Mouse (Mus musculus) lung, embryonic 15.5 days (tissue): ENCODE data around the gene Il21r. TPM values are rescaled to one million over a fixed set of nuclear protein-coding genes. Genes with fewer than 3 reads are reported as not detected.
A peak's percentile ranks its signal among the peaks of the same experiment; 100 is the strongest.

Experiments used
- ATAC-seq: fragments of 200-750 bp; cut with Nextera tagmentation; 2 replicates; pipeline ENCODE4 v1.8.0; 2017; ENCODE audit warnings: moderate number of reproducible peaks, borderline replicate concordance; ENCODE audit not compliant: low FRiP score, low TSS enrichment; ENCODE audit errors: extremely low read depth
- H3K27ac ChIP-seq: fragments of 300-500 bp; sonication (generic); 2 replicates; pipeline ENCODE4 v1.5.1; 2015; ENCODE audit warnings: moderate library complexity, mild to moderate bottlenecking, inconsistent platforms
- H3K27me3 ChIP-seq: fragments of 300-500 bp; sonication (generic); 2 replicates; pipeline ENCODE4 v1.6.1; 2015; ENCODE audit warnings: inconsistent platforms
- H3K36me3 ChIP-seq: fragments of 300-500 bp; sonication (generic); 2 replicates; pipeline ENCODE4 v1.6.1; 2015; ENCODE audit warnings: inconsistent platforms
- H3K4me1 ChIP-seq: fragments of 300-500 bp; sonication (generic); 2 replicates; pipeline ENCODE4 v1.6.1; 2015; ENCODE audit warnings: inconsistent platforms
- H3K4me2 ChIP-seq: fragments of 300-500 bp; sonication (generic); 2 replicates; pipeline ENCODE4 v1.6.1; 2015; ENCODE audit warnings: inconsistent platforms, mild to moderate bottlenecking, moderate library complexity
- H3K4me3 ChIP-seq: fragments of 300-500 bp; sonication (generic); 2 replicates; pipeline ENCODE4 v1.5.1; 2015; ENCODE audit warnings: mild to moderate bottlenecking, inconsistent platforms
- H3K9ac ChIP-seq: fragments of 300-500 bp; sonication (generic); 2 replicates; pipeline ENCODE4 v1.6.1; 2015; ENCODE audit warnings: inconsistent platforms
- H3K9me3 ChIP-seq: fragments of 300-500 bp; sonication (generic); 2 replicates; pipeline ENCODE4 v1.6.1; 2016; ENCODE audit warnings: inconsistent platforms
- WGBS: fragments of 180-500 bp; shearing (Covaris S2); methylation state at CpG from one replicate; pipeline ENCODE4 v1.1.7; 2015; 5-methylcytosine and 5-hydroxymethylcytosine counted together
- polyA plus RNA-seq: library from polyadenylated mRNA; unstranded; fragments of >200 nt; fragmentation: Nextera tagmentation; extraction: Ambion mirVana; gene quantifications from 2 replicates; pipeline ENCODE4 v1.2.1, GENCODE M21; 2015

The Il21r gene
- 0.30 and 0.74 TPM in 2 replicates for polyA plus RNA-seq

DNA sequence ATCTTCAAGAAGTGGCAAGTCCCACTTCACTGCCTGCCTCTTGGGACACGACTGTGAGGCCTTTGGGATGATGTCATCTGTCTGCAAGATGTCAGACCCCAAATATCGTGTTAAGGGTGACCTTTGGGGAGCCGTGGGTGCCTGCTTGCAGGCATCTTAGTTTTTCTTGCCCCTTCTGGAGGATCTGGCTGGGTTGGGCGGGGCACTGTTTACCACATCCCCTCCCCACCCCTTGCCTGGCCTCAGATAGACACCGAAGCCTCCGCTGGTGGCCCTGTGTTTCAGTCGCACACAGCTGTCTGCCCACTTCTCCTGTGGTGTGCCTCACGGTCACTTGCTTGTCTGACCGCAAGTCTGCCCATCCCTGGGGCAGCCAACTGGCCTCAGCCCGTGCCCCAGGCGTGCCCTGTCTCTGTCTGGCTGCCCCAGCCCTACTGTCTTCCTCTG lies at the start of gene Il21r:
Il21r (plus strand) TSS at position 245 of the 447 bp plus-strand sequence.
- Histone ChIP-seq H3K4me1 (peaks cover 11% of the 10 kb centered on the region), H3K27ac (no peak within 1 kb of the TSS), H3K4me2 (no peak within 1 kb of the TSS), H3K36me3 (no peaks in the 10 kb centered on the region), H3K4me3 (no peak within 1 kb of the TSS), H3K9ac (no peak within 1 kb of the TSS), H3K27me3 (no peaks in the 10 kb centered on the region), H3K9me3 (no peaks in the 10 kb centered on the region)
- 56% methylated on average over 11 of the region's 11 CpGs for WGBS
- no peak for ATAC-seq

GRCm38 (mm10) chr7:125553653-125554428 lies 49.4 kb upstream of the Il21r start:
- ATAC-seq = no peak

DNA sequence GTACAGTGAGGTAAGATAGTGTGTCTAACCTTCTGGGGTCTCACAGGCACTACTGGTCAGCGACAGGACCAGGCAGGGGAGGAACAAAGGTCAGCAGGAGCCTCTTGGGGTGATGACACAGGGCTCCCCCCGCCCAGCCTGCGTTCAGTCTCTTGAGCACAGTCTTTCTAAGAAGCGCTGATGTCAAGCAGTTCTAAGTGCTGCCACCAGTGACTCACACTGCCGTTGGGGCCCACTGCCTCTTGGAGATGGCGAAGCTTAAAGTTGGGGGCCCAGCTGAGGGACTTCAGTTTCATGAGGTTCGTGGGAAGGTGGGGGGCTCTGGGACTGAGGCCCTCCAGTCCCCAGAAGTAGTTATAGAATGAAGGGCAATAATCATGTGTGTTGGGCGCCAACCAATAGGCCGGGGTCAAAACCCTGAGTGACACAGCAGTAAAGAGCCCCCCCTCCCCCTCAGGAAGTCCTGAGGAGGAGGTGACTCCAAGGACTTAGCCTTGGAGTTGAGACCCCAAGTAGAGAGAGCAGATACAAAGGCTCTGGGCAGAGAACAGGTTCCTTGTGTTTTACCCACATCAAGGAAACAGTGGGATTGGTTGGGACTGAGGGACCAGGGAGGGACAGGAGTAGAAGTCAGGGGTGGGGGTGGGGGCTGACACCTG lies 48.6 kb upstream of the Il21r start:
- WGBS = 86% methylated on average over 9 of the region's 9 CpGs
- H3K27me3 ChIP-seq = no peaks in the 10 kb centered on the region
- H3K4me2 ChIP-seq = peak overlapping the region; percentile 89; the same call in 1 of the 2 replicates
- ATAC-seq = no peak
- peaks cover 64% of the 10 kb centered on the region for H3K4me1 ChIP-seq
- no peak overlapping the region for H3K9ac ChIP-seq
- H3K36me3 ChIP-seq = no peaks in the 10 kb centered on the region
- H3K27ac ChIP-seq = no peak overlapping the region
- no peaks in the 10 kb centered on the region for H3K9me3 ChIP-seq
- no peak overlapping the region for H3K4me3 ChIP-seq

More at GRCm38 (mm10) chr7:125553653-125554428, 49.4 kb upstream of the Il21r start:
- Histone ChIP-seq H3K36me3 (no peaks in the 10 kb centered on the region), H3K9me3 (no peaks in the 10 kb centered on the region), H3K9ac (no peak overlapping the region; the same call in 1 of the 2 replicates), H3K27ac (no peak overlapping the region), H3K4me3 (peak overlapping the region; percentile 65), H3K27me3 (no peaks in the 10 kb centered on the region), H3K4me2 (peak overlapping the region; percentile 89), H3K4me1 (peaks cover 59% of the 10 kb centered on the region)
- 78% methylated on average over 13 of the region's 13 CpGs for WGBS

- H3K36me3 ChIP-seq = no peaks in the 10 kb centered on the region
- peaks cover 70% of the 10 kb centered on the region for H3K4me1 ChIP-seq
- H3K27ac ChIP-seq = no peak overlapping the region
- 66% methylated on average over 7 of the region's 7 CpGs for WGBS
- no peak overlapping the region for H3K4me2 ChIP-seq
- no peaks in the 10 kb centered on the region for H3K27me3 ChIP-seq
- no peak for ATAC-seq
- no peaks in the 10 kb centered on the region for H3K9me3 ChIP-seq
- no peak overlapping the region for H3K9ac ChIP-seq
- no peak overlapping the region for H3K4me3 ChIP-seq
Observed at GRCm38 (mm10) chr7:125555351-125555872, 47.8 kb upstream of the Il21r start.

DNA sequence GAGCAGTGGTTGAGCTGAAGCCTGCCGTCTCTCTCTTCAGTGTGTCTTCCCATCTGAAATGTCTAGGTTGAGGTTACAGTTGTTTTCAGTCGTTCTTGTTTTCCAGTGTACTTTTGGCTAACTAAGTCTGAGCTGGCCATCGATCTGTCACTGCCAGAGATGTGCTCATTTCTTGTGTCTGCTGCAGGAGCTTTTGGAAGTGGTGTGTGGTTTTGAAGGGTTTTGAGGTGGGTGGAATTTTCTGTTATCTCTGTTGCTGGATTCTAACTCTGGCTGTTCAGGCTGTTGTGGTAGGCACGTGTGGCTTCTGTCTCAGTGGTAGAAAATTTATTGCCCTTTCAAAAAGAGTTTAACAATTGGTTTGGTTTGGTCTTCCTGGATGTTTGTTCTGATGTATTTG lies 47.1 kb upstream of the Il21r start:
- Histone ChIP-seq H3K27ac (no peak overlapping the region), H3K36me3 (no peaks in the 10 kb centered on the region), H3K4me3 (no peak overlapping the region), H3K27me3 (no peaks in the 10 kb centered on the region), H3K9ac (no peak overlapping the region), H3K4me2 (no peak overlapping the region), H3K9me3 (no peaks in the 10 kb centered on the region), H3K4me1 (peaks cover 76% of the 10 kb centered on the region)
- ATAC-seq = no peak
- 57% methylated on average over 4 of the region's 4 CpGs for WGBS

- Histone ChIP-seq H3K4me3 (no peak overlapping the region), H3K36me3 (no peaks in the 10 kb centered on the region), H3K27ac (no peak overlapping the region), H3K4me1 (peaks cover 76% of the 10 kb centered on the region), H3K9me3 (no peaks in the 10 kb centered on the region), H3K9ac (no peak overlapping the region), H3K4me2 (no peak overlapping the region), H3K27me3 (no peaks in the 10 kb centered on the region)
- ATAC-seq = no peak
- 54% methylated on average over 8 of the region's 8 CpGs for WGBS
Observed at GRCm38 (mm10) chr7:125556865-125557264, 46.4 kb upstream of the Il21r start.

- Histone ChIP-seq H3K4me3 (no peak overlapping the region), H3K27ac (no peak overlapping the region), H3K4me2 (no peak overlapping the region), H3K36me3 (no peaks in the 10 kb centered on the region), H3K27me3 (no peaks in the 10 kb centered on the region), H3K9ac (no peak overlapping the region), H3K4me1 (peaks cover 68% of the 10 kb centered on the region), H3K9me3 (no peaks in the 10 kb centered on the region)
- 77% methylated on average over 4 of the region's 4 CpGs for WGBS
- no peak for ATAC-seq
Observed at GRCm38 (mm10) chr7:125558401-125558945, 44.8 kb upstream of the Il21r start.

- H3K4me3 ChIP-seq = no peak overlapping the region
- ATAC-seq = no peak
- peak overlapping the region; percentile 16; the same call in 1 of the 2 replicates for H3K27ac ChIP-seq
- H3K9me3 ChIP-seq = no peaks in the 10 kb centered on the region
- WGBS = 47% methylated on average over 5 of the region's 5 CpGs
- no peaks in the 10 kb centered on the region for H3K27me3 ChIP-seq
- no peaks in the 10 kb centered on the region for H3K36me3 ChIP-seq
- no peak overlapping the region for H3K9ac ChIP-seq
- H3K4me2 ChIP-seq = no peak overlapping the region
- H3K4me1 ChIP-seq = peaks cover 63% of the 10 kb centered on the region
Observed at GRCm38 (mm10) chr7:125558997-125559396, 44.2 kb upstream of the Il21r start.

- Histone ChIP-seq H3K4me2 (no peak overlapping the region), H3K4me1 (peaks cover 57% of the 10 kb centered on the region), H3K27ac (peak overlapping the region; percentile 16; the same call in 1 of the 2 replicates), H3K9ac (no peak overlapping the region), H3K9me3 (no peaks in the 10 kb centered on the region), H3K36me3 (no peaks in the 10 kb centered on the region), H3K27me3 (no peaks in the 10 kb centered on the region), H3K4me3 (no peak overlapping the region)
- 71% methylated on average over 10 of the region's 10 CpGs for WGBS
- ATAC-seq = no peak
Observed at GRCm38 (mm10) chr7:125559537-125559936, 43.7 kb upstream of the Il21r start.

DNA sequence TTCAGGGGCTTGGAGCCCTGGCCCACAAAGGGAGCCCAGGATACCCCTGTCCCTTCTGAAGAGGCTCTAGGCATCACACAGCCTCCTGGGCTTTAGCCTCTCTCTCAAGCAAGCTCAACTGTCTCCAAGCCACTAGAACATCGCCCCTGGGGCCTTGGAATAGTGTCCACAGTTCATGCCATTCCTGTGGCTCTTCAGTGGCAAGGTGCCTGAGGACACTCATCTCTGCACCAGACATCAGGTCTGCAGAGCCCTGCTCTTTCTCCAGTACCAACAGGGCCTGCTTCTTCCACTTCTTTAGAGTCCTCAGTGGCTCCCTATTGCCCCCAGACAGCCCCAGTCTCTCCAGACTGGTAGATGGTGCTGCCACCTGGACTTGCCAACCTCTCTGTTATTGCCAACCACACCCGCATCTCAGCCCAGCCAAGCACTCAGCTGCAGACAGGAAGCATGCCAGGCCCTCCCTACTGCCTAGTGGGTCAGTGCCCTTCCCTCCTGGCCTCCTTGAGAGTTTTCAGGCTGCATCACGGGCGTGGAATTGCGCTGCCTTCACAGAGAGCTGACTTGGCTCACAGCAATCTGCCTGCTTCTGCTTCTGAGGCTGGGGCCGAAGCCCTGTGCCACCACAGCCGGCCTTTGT lies 43.0 kb upstream of the Il21r start:
- 76% methylated on average over 7 of the region's 7 CpGs for WGBS
- Histone ChIP-seq H3K9me3 (no peaks in the 10 kb centered on the region), H3K9ac (no peak overlapping the region), H3K27ac (0 out of 2 replicates have a peak overlapping the region, but pooled peaks have one; percentile 1), H3K4me3 (no peak overlapping the region), H3K4me1 (peaks cover 56% of the 10 kb centered on the region), H3K36me3 (no peaks in the 10 kb centered on the region), H3K4me2 (no peak overlapping the region), H3K27me3 (no peaks in the 10 kb centered on the region)
- ATAC-seq = no peak

GRCm38 (mm10) chr7:125561085-125561690 lies 42.0 kb upstream of the Il21r start:
- Histone ChIP-seq H3K27me3 (no peaks in the 10 kb centered on the region), H3K9ac (no peak overlapping the region), H3K9me3 (no peaks in the 10 kb centered on the region), H3K27ac (no peak overlapping the region), H3K4me1 (peaks cover 52% of the 10 kb centered on the region), H3K4me2 (no peak overlapping the region), H3K4me3 (no peak overlapping the region), H3K36me3 (no peaks in the 10 kb centered on the region)
- WGBS = 31% methylated on average over 9 of the region's 9 CpGs
- ATAC-seq = peak; percentile 39
